Mouse (Mus musculus) spleen, adult 10 weeks (tissue): ENCODE measurements around the gene Atp5l. TPM values are rescaled to one million over a fixed set of nuclear protein-coding genes. Genes with fewer than 3 reads are reported as not detected.

ENCODE experiments used
- polyA plus RNA-seq: library from polyadenylated mRNA; stranded (reverse); fragments of 350-450 nt; fragmentation: Illumina TruSeq; extraction: RNeasy Lipid Tissue Mini Kit (QIAGEN cat#74804); gene quantifications from one replicate; pipeline ENCODE4 v1.2.3, GENCODE M21; 2015; ENCODE audit warnings: low replicate concordance; ENCODE audit not compliant: insufficient read depth

Atp5l gene
- 327 TPM for polyA plus RNA-seq

GRCm38 (mm10) chr9:44920374-44921122 lies at the start of gene Atp5l:
TSS of gene Atp5l (minus strand) at chr9:44920742.

GRCm38 (mm10) chr9:44965126-44965832 lies 44.7 kb upstream of the Atp5l start, which contains the start of gene Ube4a:
TSS of gene Ube4a (minus strand) at chr9:44965600.

GRCm38 (mm10) chr9:44881221-44881871 lies 39.2 kb downstream of the Atp5l start, which contains the start of gene Kmt2a:
TSS of gene Kmt2a (minus strand) at chr9:44881296.

Other genes with a start within 250 kb of the Atp5l start
- gene Treh, start 247.5 kb downstream of the Atp5l start, polyA plus RNA-seq, result not detected
- gene Phldb1, start 185.5 kb downstream of the Atp5l start, polyA plus RNA-seq, result 6.1 TPM
- 142 TPM for gene Arcn1, start 152.9 kb downstream of the Atp5l start, polyA plus RNA-seq
- gene Ift46, start 152.8 kb downstream of the Atp5l start, polyA plus RNA-seq, result 42.3 TPM
- 0.44 TPM for gene Tmem25, start 121.4 kb downstream of the Atp5l start, polyA plus RNA-seq
- gene Ttc36, start 117.7 kb downstream of the Atp5l start, polyA plus RNA-seq, result not detected
- gene Kmt2a, start 39.4 kb downstream of the Atp5l start, polyA plus RNA-seq, result 83.8 TPM
- 83.4 TPM for gene Ube4a, start 44.9 kb upstream of the Atp5l start, polyA plus RNA-seq
- gene Cd3g, start 59.7 kb upstream of the Atp5l start, polyA plus RNA-seq, result 219 TPM
- gene Cd3d, start 61.0 kb upstream of the Atp5l start, polyA plus RNA-seq, result 76.6 TPM
- 96.4 TPM for gene Cd3e, start 88.9 kb upstream of the Atp5l start, polyA plus RNA-seq
- gene Mpzl2, start 119.1 kb upstream of the Atp5l start, polyA plus RNA-seq, result 1.2 TPM
- 10.4 TPM for gene Mpzl3, start 134.4 kb upstream of the Atp5l start, polyA plus RNA-seq
- gene Jaml, start 158.4 kb upstream of the Atp5l start, polyA plus RNA-seq, result 34.5 TPM
- gene Scn2b, start 197.0 kb upstream of the Atp5l start, polyA plus RNA-seq, result 4.2 TPM
- gene Scn4b, start 217.7 kb upstream of the Atp5l start, polyA plus RNA-seq, result 1.5 TPM